ENCODE assay signal across 8 mouse cellular contexts in the genomic region with DNA sequence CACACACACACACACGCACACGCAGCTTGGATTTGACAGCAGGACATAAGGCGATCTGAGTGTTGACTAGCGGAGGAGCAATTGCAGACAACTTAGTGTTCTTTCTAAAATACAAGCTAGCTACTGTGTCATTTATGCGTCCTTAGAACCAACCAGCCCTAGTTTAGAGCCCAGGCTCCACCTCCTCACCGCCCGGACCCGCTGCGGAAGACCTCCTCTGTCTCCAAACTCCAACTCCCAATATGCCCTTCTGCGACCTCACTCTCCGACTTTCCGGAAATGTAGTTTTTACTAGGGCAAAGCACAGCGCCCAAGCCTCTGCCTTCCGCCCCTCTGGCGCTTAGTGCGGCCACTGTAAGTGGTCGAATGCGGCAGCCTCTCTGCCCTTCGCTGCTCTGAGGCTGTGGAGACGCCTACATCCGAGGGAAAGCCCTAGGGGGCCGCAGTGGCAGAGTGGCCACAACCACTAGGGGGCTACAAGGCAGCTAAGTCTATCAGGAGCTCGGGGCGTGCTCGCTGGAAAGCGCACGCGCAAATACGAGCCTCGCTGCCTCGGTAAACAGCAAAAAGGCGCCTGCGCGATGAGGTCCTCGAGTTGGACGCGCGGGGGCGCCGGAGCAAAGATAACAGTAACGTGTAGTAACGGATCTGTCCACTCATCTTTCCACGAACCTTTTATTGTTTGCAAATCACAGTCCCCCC. TPM values are rescaled to one million over a fixed set of nuclear protein-coding genes. Genes with fewer than 3 reads are reported as not detected.
DNase-seq lines count a peak whose midpoint lies in the region; ATAC-seq and TF ChIP-seq lines count a peak whose summit lies in the region.

No protein-coding gene starts in this region.

- H3K9me3 ChIP-seq in CH12.LX (replicated peaks; ENCODE audit: low read length) = no peaks in the 10 kb centered on the region
- no peaks in the 10 kb centered on the region for H3K9me3 ChIP-seq in forebrain, embryonic 11.5 days (ENCODE audit: control insufficient read depth, low read length)
- H3K9me3 ChIP-seq in heart, embryonic 16.5 days (replicated peaks; ENCODE audit: control insufficient read depth, low read length) = no peaks in the 10 kb centered on the region
- H3K9me3 ChIP-seq in liver, embryonic 15.5 days (replicated peaks) = no peaks in the 10 kb centered on the region
- no peaks in the 10 kb centered on the region for H3K9me3 ChIP-seq in neural tube, embryonic 12.5 days

- DNase-seq in CH12.LX (ENCODE audit: extremely low read depth) = peak; percentile 99
- peak; percentile 98 for DNase-seq in c-Kit-positive CD71-positive TER-119-negative erythroid progenitor cells, embryonic 14.5 days (ENCODE audit: low read depth)
- peak; percentile 98 for DNase-seq in forebrain, embryonic 11.5 days (ENCODE audit: low spot score)
- DNase-seq in kidney, postnatal 36 days = peak; percentile 99
- DNase-seq in telencephalon, adult 2 months (ENCODE audit: low read depth, low spot score) = peak; percentile 98

- H3K4me1 ChIP-seq in CH12.LX (ENCODE audit: control insufficient read depth in 1 of 2, insufficient read depth in 2 of 2) = peaks cover 0 to 17% of the 10 kb centered on the region in 2 experiments; a peak in 2 of 4 replicates
- 0 out of 2 replicates have a peak, but pooled peaks cover 3% of the 10 kb centered on the region for H3K4me1 ChIP-seq in forebrain, embryonic 11.5 days (replicated peaks; ENCODE audit: control insufficient read depth, insufficient read depth, low read length)
- H3K4me1 ChIP-seq in heart, embryonic 16.5 days (ENCODE audit: control insufficient read depth, insufficient read depth, low read length) = peaks cover 17% of the 10 kb centered on the region
- H3K4me1 ChIP-seq in liver, embryonic 15.5 days (replicated peaks) = peaks cover 51% of the 10 kb centered on the region
- H3K4me1 ChIP-seq in neural tube, embryonic 12.5 days = no peaks in the 10 kb centered on the region

- H3K79me2 ChIP-seq in CH12.LX (replicated peaks; ENCODE audit: control insufficient read depth, extremely low read depth, insufficient read depth, poor library complexity, severe bottlenecking) = no peaks in the 10 kb centered on the region

- H3K36me3 ChIP-seq in CH12.LX (replicated peaks in 1 of 2; ENCODE audit: control insufficient read depth in 1 of 2, insufficient read depth in 1 of 2, low read length in 1 of 2) = no peaks in the 10 kb centered on the region
- no peaks in the 10 kb centered on the region for H3K36me3 ChIP-seq in forebrain, embryonic 11.5 days (ENCODE audit: control insufficient read depth, insufficient read depth, low read length)
- H3K36me3 ChIP-seq in heart, embryonic 16.5 days (ENCODE audit: control insufficient read depth, insufficient read depth) = no peaks in the 10 kb centered on the region
- H3K36me3 ChIP-seq in liver, embryonic 15.5 days (replicated peaks) = no peaks in the 10 kb centered on the region
- H3K36me3 ChIP-seq in neural tube, embryonic 12.5 days = no peaks in the 10 kb centered on the region

- H3K4me3 ChIP-seq in CH12.LX (replicated peaks in 1 of 3; ENCODE audit: low read depth in 2 of 3, low read length in 2 of 3, poor library complexity in 1 of 3) = peak overlapping the region; percentile 59 to 67 (median 65)
- H3K4me3 ChIP-seq in forebrain, embryonic 11.5 days (ENCODE audit: low read depth, low read length) = peak overlapping the region; percentile 54
- H3K4me3 ChIP-seq in heart, embryonic 16.5 days (ENCODE audit: low read length) = peak overlapping the region; percentile 65
- H3K4me3 ChIP-seq in liver, embryonic 15.5 days (replicated peaks) = peak overlapping the region; percentile 73
- peak overlapping the region; percentile 52 for H3K4me3 ChIP-seq in neural tube, embryonic 12.5 days

- H3K27me3 ChIP-seq in CH12.LX (replicated peaks) = peaks cover 5% of the 10 kb centered on the region
- no peaks in the 10 kb centered on the region for H3K27me3 ChIP-seq in forebrain, embryonic 11.5 days (ENCODE audit: control insufficient read depth, insufficient read depth, low read length)
- no peaks in the 10 kb centered on the region for H3K27me3 ChIP-seq in heart, embryonic 16.5 days (ENCODE audit: control insufficient read depth, insufficient read depth, low read length)
- no peaks in the 10 kb centered on the region for H3K27me3 ChIP-seq in liver, embryonic 15.5 days
- no peaks in the 10 kb centered on the region for H3K27me3 ChIP-seq in neural tube, embryonic 12.5 days (replicated peaks)

- peak overlapping the region; percentile 82 for H3K27ac ChIP-seq in CH12.LX (ENCODE audit: insufficient read depth, low read depth)
- peak overlapping the region; percentile 68; the same call in 1 of the 2 replicates for H3K27ac ChIP-seq in forebrain, embryonic 11.5 days (ENCODE audit: low read depth, low read length)
- peak overlapping the region; percentile 99 for H3K27ac ChIP-seq in heart, embryonic 16.5 days (ENCODE audit: low read length)
- peak overlapping the region; percentile 96 for H3K27ac ChIP-seq in liver, embryonic 15.5 days (replicated peaks)
- H3K27ac ChIP-seq in neural tube, embryonic 12.5 days = peak overlapping the region; percentile 48; the same call in 1 of the 2 replicates

- peak; percentile 95 for ATAC-seq in forebrain, embryonic 11.5 days (replicated peaks; ENCODE audit: low FRiP score)
- ATAC-seq in heart, embryonic 16.5 days (replicated peaks; ENCODE audit: extremely low read depth, insufficient read depth, low FRiP score) = peak; percentile 94
- peak; percentile 95 for ATAC-seq in liver, embryonic 15.5 days (ENCODE audit: insufficient read depth)
- peak; percentile 95 for ATAC-seq in neural tube, embryonic 12.5 days (ENCODE audit: low FRiP score, low read depth)

- in situ Hi-C loops in CH12.LX (cut with MboI; ENCODE audit: low pct_ligation_motif_present, low pct_unique_long_range_greater_than_20kb, low sequenced_read_pairs) = no loop called here

- peak; percentile 83 for TF ChIP-seq POLR2A in CH12.LX (IDR thresholded peaks at IDR 0.05; ENCODE audit: low read depth, low read length)

- dilution Hi-C loops in CH12.LX (cut with MboI; ENCODE audit: extremely low pct_ligation_motif_present, extremely low pct_unique_long_range_greater_than_20kb, low sequenced_read_pairs) = no loop called here

- TF ChIP-seq EP300 in CH12.LX (IDR thresholded peaks at IDR 0.05; ENCODE audit: low read length) = no peak

- H3K9ac ChIP-seq in CH12.LX (ENCODE audit: insufficient read depth, low read depth) = peak overlapping the region; percentile 65
- peak overlapping the region; percentile 72 for H3K9ac ChIP-seq in forebrain, embryonic 11.5 days (ENCODE audit: low read length)
- peak overlapping the region; percentile 87 for H3K9ac ChIP-seq in heart, embryonic 16.5 days (ENCODE audit: low read length)
- peak overlapping the region; percentile 82 for H3K9ac ChIP-seq in liver, embryonic 15.5 days
- H3K9ac ChIP-seq in neural tube, embryonic 12.5 days = peak overlapping the region; percentile 56

- peak; percentile 72 for TF ChIP-seq RAD21 in CH12.LX (IDR thresholded peaks at IDR 0.05; ENCODE audit: low read depth, low read length)

- peak; percentile 42 to 95 for TF ChIP-seq CTCF in CH12.LX (conservative IDR thresholded peaks at IDR 0.05 in 1 of 2, IDR thresholded peaks at IDR 0.05 in 1 of 2; ENCODE audit: low read depth in 2 of 2, low read length in 2 of 2)

- 1% methylated on average over 43 of the region's 43 CpGs for WGBS in forebrain, embryonic 11.5 days
- under 1% methylated on average over 43 of the region's 43 CpGs for WGBS in heart, embryonic 16.5 days
- 1% methylated on average over 43 of the region's 43 CpGs for WGBS in liver, embryonic 15.5 days (ENCODE audit: insufficient replicate concordance)
- 1% methylated on average over 43 of the region's 43 CpGs for WGBS in neural tube, embryonic 12.5 days

- peak overlapping the region; percentile 75 for H3K4me2 ChIP-seq in CH12.LX (ENCODE audit: insufficient read depth, low read depth, poor library complexity, severe bottlenecking)
- peak overlapping the region; percentile 52 for H3K4me2 ChIP-seq in forebrain, embryonic 11.5 days (ENCODE audit: low read depth, low read length, severe bottlenecking)
- peak overlapping the region; percentile 68 for H3K4me2 ChIP-seq in heart, embryonic 16.5 days (ENCODE audit: low read depth, low read length)
- H3K4me2 ChIP-seq in liver, embryonic 15.5 days = peak overlapping the region; percentile 88
- H3K4me2 ChIP-seq in neural tube, embryonic 12.5 days (replicated peaks) = peak overlapping the region; percentile 57

TF ChIP-seq in CH12.LX, 34 proteins besides CTCF, POLR2A, EP300 and RAD21 (continues in another document):
- no peak for TF ChIP-seq JUND (conservative IDR thresholded peaks at IDR 0.05; ENCODE audit: low read depth, low read length)
- no peak for TF ChIP-seq JUN (IDR thresholded peaks at IDR 0.05; ENCODE audit: insufficient read depth, low read depth, low read length)
- peak; percentile 65; the same call in 1 of the 2 replicates for TF ChIP-seq TBP (conservative IDR thresholded peaks at IDR 0.05; ENCODE audit: low read depth, low read length)

RNA-seq across cellular contexts. Expression of gene Stard10, which starts 6.4 kb away (rescaled TPM):
- total RNA-seq in CH12.LX (2012; rRNA removed) = 7.8 and 12.7 TPM in 2 replicates
- 1.4 and 2.4 TPM in 2 replicates for total RNA-seq in CH12.LX (2014; rRNA removed)
- 6.7 and 7.9 TPM in 2 replicates for polyA plus RNA-seq in CH12.LX (2012; ENCODE audit: insufficient read length, low read depth)
- polyA plus RNA-seq in forebrain, embryonic 11.5 days (2014; fragmentation: Nextera tagmentation; extraction: Ambion mirVana) = 6.3 and 8.6 TPM in 2 replicates
- polyA plus RNA-seq in heart, embryonic 16.5 days (2015; fragmentation: Nextera tagmentation; extraction: Ambion mirVana) = 27.0 and 31.3 TPM in 2 replicates
- polyA plus RNA-seq in liver, embryonic 15.5 days (2015; fragmentation: Nextera tagmentation; extraction: Ambion mirVana) = 122 and 143 TPM in 2 replicates
- polyA plus RNA-seq in neural tube, embryonic 12.5 days (2016; fragmentation: Nextera tagmentation; extraction: Ambion mirVana) = 8.2 and 12.1 TPM in 2 replicates

RNA-seq across cellular contexts. Expression of gene Atg16l2, which starts 8.4 kb away (rescaled TPM):
- 28.6 and 43.8 TPM in 2 replicates for total RNA-seq in CH12.LX (2012; rRNA removed)
- 15.4 and 19.3 TPM in 2 replicates for total RNA-seq in CH12.LX (2014; rRNA removed)
- 12.7 and 14.9 TPM in 2 replicates for polyA plus RNA-seq in CH12.LX (2012; ENCODE audit: insufficient read length, low read depth)
- 15.9 and 16.4 TPM in 2 replicates for polyA plus RNA-seq in forebrain, embryonic 11.5 days (2014; fragmentation: Nextera tagmentation; extraction: Ambion mirVana)
- polyA plus RNA-seq in heart, embryonic 16.5 days (2015; fragmentation: Nextera tagmentation; extraction: Ambion mirVana) = 32.1 and 35.1 TPM in 2 replicates
- polyA plus RNA-seq in liver, embryonic 15.5 days (2015; fragmentation: Nextera tagmentation; extraction: Ambion mirVana) = 5.2 and 5.9 TPM in 2 replicates
- polyA plus RNA-seq in neural tube, embryonic 12.5 days (2016; fragmentation: Nextera tagmentation; extraction: Ambion mirVana) = 16.8 and 17.8 TPM in 2 replicates

RNA-seq across cellular contexts. Expression of gene Arap1, which starts 37.4 kb away (rescaled TPM):
- 31.9 and 38.5 TPM in 2 replicates for total RNA-seq in CH12.LX (2012; rRNA removed)
- total RNA-seq in CH12.LX (2014; rRNA removed) = 17.8 and 21.2 TPM in 2 replicates
- polyA plus RNA-seq in CH12.LX (2012; ENCODE audit: insufficient read length, low read depth) = 46.1 and 60.0 TPM in 2 replicates
- 10.5 and 14.5 TPM in 2 replicates for polyA plus RNA-seq in forebrain, embryonic 11.5 days (2014; fragmentation: Nextera tagmentation; extraction: Ambion mirVana)
- 32.6 and 35.1 TPM in 2 replicates for polyA plus RNA-seq in heart, embryonic 16.5 days (2015; fragmentation: Nextera tagmentation; extraction: Ambion mirVana)
- polyA plus RNA-seq in liver, embryonic 15.5 days (2015; fragmentation: Nextera tagmentation; extraction: Ambion mirVana) = 14.5 and 19.8 TPM in 2 replicates
- polyA plus RNA-seq in neural tube, embryonic 12.5 days (2016; fragmentation: Nextera tagmentation; extraction: Ambion mirVana) = 8.9 and 13.7 TPM in 2 replicates

Comparison
In these comparisons a context has a peak if more than half of its experiments do, and no peak if none do; other contexts are left out.
1. Peak in every context shown above with its lines: DNase-seq, ATAC-seq, H3K4me3 ChIP-seq and H3K27ac ChIP-seq.
2. H3K27ac ChIP-seq: peak in every context shown above with its lines; median percentile 99 in heart, embryonic 16.5 days; 96 in liver, embryonic 15.5 days; 82 in CH12.LX; 68 in forebrain, embryonic 11.5 days; 48 in neural tube, embryonic 12.5 days.